Mouse (Mus musculus) T-cell, adult 2 months (primary cell): ENCODE measurements around the gene Cep19.

ENCODE experiments used
- DNase-seq: peaks from one replicate; pipeline ENCODE4 v3.0.0; 2022; ENCODE audit warnings: low spot score

Cep19 gene

GRCm38 (mm10) chr16:32144592-32144991 is 45.0 kb downstream of the Cep19 start:
- DNase-seq, result no peak

GRCm38 (mm10) chr16:32147589-32148207 is 48.1 kb downstream of the Cep19 start:
- no peak for DNase-seq

GRCm38 (mm10) chr16:32153976-32154375 is 54.4 kb downstream of the Cep19 start:
- DNase-seq, result no peak

GRCm38 (mm10) chr16:32154437-32154836 is 54.8 kb downstream of the Cep19 start:
- DNase-seq, result no peak

GRCm38 (mm10) chr16:32156719-32157118 is 57.1 kb downstream of the Cep19 start:
- no peak for DNase-seq

GRCm38 (mm10) chr16:32157369-32157768 is 57.8 kb downstream of the Cep19 start:
- no peak for DNase-seq
